Mouse (Mus musculus) intestine, embryonic 14.5 days (tissue): ENCODE data around the gene A530084C06Rik. TPM values are rescaled to one million over a fixed set of nuclear protein-coding genes. Genes with fewer than 3 reads are reported as not detected.

Source experiments
- ATAC-seq: fragments of 200-750 bp; cut with Nextera tagmentation; replicated peaks from 2 replicates; pipeline ENCODE4 v1.8.0; 2017; ENCODE audit warnings: low read depth, moderate number of reproducible peaks, moderate TSS enrichment, moderate library complexity; ENCODE audit not compliant: low FRiP score, low TSS enrichment
- DNase-seq: peaks from one replicate; pipeline ENCODE4 v3.0.0-alpha.2; 2018; ENCODE audit warnings: low spot score
- H3K27ac ChIP-seq: fragments of 300-500 bp; sonication (generic); 2 replicates; pipeline ENCODE4 v1.5.1; 2014; ENCODE audit warnings: low read depth, mild to moderate bottlenecking, control low read depth
- H3K27me3 ChIP-seq: fragments of 300-500 bp; sonication (generic); replicated peaks from 2 replicates; pipeline ENCODE4 v1.6.1; 2014; ENCODE audit warnings: low read length, control low read depth; ENCODE audit not compliant: control insufficient read depth, insufficient read depth
- H3K36me3 ChIP-seq: fragments of 300-500 bp; sonication (generic); 2 replicates; pipeline ENCODE4 v1.6.1; 2014; ENCODE audit warnings: low read length, control low read depth; ENCODE audit not compliant: control insufficient read depth, insufficient read depth
- H3K4me1 ChIP-seq: fragments of 300-500 bp; sonication (generic); replicated peaks from 2 replicates; pipeline ENCODE4 v1.6.1; 2014; ENCODE audit warnings: low read length, control low read depth, mixed read lengths; ENCODE audit not compliant: control insufficient read depth, insufficient read depth
- H3K4me2 ChIP-seq: fragments of 300-500 bp; sonication (generic); 2 replicates; pipeline ENCODE4 v1.6.1; 2014; ENCODE audit warnings: low read length
- H3K4me3 ChIP-seq: fragments of 300-500 bp; sonication (generic); 2 replicates; pipeline ENCODE4 v1.5.1; 2014; ENCODE audit warnings: low read depth, low read length, control low read depth, mixed read lengths
- H3K9ac ChIP-seq: fragments of 300-500 bp; sonication (generic); 2 replicates; pipeline ENCODE4 v1.6.1; 2014; ENCODE audit warnings: mild to moderate bottlenecking, low read length
- H3K9me3 ChIP-seq: fragments of 300-500 bp; sonication (generic); 2 replicates; pipeline ENCODE4 v1.6.1; 2016; ENCODE audit warnings: low read length, control low read depth; ENCODE audit not compliant: control insufficient read depth
- WGBS: fragments of 180-500 bp; shearing (Covaris S2); extraction: QIAGEN DNeasy Blood & Tissue Kit; methylation state at CpG from one replicate; pipeline ENCODE4 v1.1.7; 2014; 5-methylcytosine and 5-hydroxymethylcytosine counted together
- polyA plus RNA-seq: library from polyadenylated mRNA; unstranded; fragments of >200 nt; fragmentation: Nextera tagmentation; extraction: Ambion mirVana; gene quantifications from 2 replicates; pipeline ENCODE4 v1.2.1, GENCODE M21; 2014

Gene A530084C06Rik
- polyA plus RNA-seq, 1 experiment from 2014 or later = not detected

DNA sequence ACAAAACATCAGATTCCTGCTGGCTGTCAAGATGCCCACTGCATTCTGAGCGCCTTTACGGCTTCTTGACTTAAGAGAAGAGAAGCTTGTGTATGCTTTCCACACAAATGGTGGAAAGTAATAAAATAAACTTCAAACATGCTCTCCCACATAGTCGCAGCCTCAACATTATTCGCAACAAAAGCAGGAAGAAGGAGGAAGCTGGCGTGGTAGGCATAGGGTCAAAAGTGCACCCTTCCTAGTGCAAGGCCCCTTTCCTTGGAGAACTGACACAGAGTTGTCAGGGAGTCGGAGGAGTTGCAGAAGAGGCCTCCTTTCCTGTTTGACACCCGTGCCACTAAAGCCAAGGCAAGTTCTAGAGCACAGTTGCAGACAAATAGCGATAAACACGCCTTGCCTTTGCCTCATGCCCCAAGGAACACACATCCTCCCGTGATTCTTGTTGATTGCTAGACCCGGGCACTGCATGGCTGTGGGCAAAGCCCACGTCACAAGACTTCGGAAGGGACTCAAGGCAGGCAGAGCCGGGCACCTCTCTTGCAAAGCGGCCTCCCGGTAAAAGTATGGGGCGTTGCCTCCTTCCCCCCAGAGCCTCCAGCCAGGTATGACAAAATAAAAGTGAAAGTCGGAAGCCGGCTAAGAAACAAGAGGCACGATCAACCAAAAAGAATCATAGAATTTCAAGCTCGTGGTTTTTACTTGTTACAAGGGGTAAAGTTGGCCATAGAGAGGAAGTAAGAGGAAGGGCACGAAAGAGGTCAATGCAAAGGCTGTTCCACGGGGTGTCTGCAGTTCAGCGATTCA is 2.0 kb downstream of the A530084C06Rik start:
- 19% methylated on average over 24 of the region's 24 CpGs for WGBS
- H3K4me1 ChIP-seq = peaks cover 18% of the 10 kb centered on the region
- H3K27ac ChIP-seq = no peak overlapping the region
- peaks cover 71% of the 10 kb centered on the region for H3K27me3 ChIP-seq
- H3K4me3 ChIP-seq = peak overlapping the region; percentile 58
- no peak for ATAC-seq
- DNase-seq = peak; percentile 65
- no peaks in the 10 kb centered on the region for H3K9me3 ChIP-seq
- H3K4me2 ChIP-seq = peak overlapping the region; percentile 100
- no peaks in the 10 kb centered on the region for H3K36me3 ChIP-seq
- no peak overlapping the region for H3K9ac ChIP-seq

DNA sequence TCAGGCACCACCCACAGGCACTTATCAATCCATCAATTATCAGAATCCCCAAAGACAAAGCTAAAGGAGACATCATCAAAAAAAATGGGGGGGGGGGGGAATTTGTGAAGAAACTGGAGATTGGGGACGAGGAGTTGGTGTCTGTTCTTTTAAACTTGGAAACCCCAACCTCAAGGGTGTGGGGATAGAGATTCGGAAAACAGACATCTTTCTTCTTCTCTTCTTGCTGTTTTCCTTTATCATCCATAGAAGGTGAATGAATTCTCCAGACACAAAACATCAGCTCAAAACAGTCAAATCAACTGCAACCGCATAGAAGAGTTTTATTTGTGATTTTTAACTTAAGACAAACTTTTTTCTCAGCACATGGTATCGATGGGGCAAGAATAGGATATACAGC is 3.3 kb downstream of the A530084C06Rik start, which contains the start of gene Foxq1:
TSS of gene Foxq1 (plus strand) at position 301 of the 400 bp plus-strand sequence.
- H3K9me3 ChIP-seq = no peaks in the 10 kb centered on the region
- 89% methylated on average over 4 of the region's 4 CpGs for WGBS
- H3K27me3 ChIP-seq = peaks cover 60% of the 10 kb centered on the region
- no peak within 1 kb of the TSS for H3K27ac ChIP-seq
- no peaks in the 10 kb centered on the region for H3K36me3 ChIP-seq
- no peak within 1 kb of the TSS for H3K9ac ChIP-seq
- H3K4me2 ChIP-seq = peak within 1 kb of the TSS; percentile 100; the same call in 1 of the 2 replicates
- H3K4me1 ChIP-seq = peaks cover 18% of the 10 kb centered on the region
- ATAC-seq = no peak
- DNase-seq = no peak
- H3K4me3 ChIP-seq = no peak within 1 kb of the TSS

DNA sequence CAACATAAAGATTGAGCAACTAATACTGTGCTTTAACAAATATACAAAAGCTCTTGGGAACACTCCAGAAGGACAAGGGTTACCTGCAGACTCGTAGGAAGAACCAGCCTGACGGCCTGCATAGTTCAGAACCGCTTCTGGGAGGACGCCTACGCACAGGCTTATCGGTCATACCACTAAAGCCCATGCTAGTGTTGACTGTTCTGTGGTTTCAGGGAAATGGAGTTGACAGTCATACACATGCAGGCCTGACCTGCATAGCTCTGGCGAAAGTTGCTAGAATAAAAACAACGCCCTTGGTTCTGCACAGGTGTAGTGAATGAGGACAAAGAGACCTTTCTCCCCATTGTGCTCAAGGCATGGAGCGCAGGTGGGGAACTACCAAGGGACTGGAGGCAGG is 11.5 kb downstream of the A530084C06Rik start:
- H3K27ac ChIP-seq = no peak overlapping the region
- no peaks in the 10 kb centered on the region for H3K27me3 ChIP-seq
- ATAC-seq = no peak
- no peak overlapping the region for H3K4me3 ChIP-seq
- H3K9ac ChIP-seq = no peak overlapping the region
- no peaks in the 10 kb centered on the region for H3K9me3 ChIP-seq
- no peak overlapping the region for H3K4me2 ChIP-seq
- no peak for DNase-seq
- no peaks in the 10 kb centered on the region for H3K4me1 ChIP-seq
- H3K36me3 ChIP-seq = no peaks in the 10 kb centered on the region
- WGBS = 83% methylated on average over 9 of the region's 9 CpGs

DNA sequence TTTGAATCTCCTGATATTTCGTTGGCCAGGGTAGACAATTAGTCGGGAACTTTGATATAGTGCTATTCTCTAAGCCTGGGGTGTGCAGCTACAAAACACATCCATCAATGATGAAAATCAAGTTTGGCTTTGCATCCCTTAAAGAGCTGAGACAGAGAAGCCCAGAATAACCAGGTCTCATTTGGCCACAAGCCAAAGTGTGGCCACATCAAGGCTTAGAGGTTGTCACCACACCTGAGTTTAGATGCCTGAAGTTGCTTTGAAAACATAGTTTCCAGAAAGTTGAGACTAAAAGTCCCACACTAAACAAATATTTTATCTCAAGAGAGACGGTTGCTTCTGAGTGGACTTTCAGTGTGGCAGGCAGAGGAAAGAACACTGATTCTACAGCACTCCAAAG is 11.9 kb downstream of the A530084C06Rik start:
- no peak overlapping the region for H3K27ac ChIP-seq
- H3K27me3 ChIP-seq = no peaks in the 10 kb centered on the region
- no peaks in the 10 kb centered on the region for H3K9me3 ChIP-seq
- no peaks in the 10 kb centered on the region for H3K4me1 ChIP-seq
- no peak for DNase-seq
- 76% methylated on average over 3 of the region's 3 CpGs for WGBS
- no peak overlapping the region for H3K4me3 ChIP-seq
- no peak overlapping the region for H3K4me2 ChIP-seq
- ATAC-seq = no peak
- no peaks in the 10 kb centered on the region for H3K36me3 ChIP-seq
- no peak overlapping the region for H3K9ac ChIP-seq

DNA sequence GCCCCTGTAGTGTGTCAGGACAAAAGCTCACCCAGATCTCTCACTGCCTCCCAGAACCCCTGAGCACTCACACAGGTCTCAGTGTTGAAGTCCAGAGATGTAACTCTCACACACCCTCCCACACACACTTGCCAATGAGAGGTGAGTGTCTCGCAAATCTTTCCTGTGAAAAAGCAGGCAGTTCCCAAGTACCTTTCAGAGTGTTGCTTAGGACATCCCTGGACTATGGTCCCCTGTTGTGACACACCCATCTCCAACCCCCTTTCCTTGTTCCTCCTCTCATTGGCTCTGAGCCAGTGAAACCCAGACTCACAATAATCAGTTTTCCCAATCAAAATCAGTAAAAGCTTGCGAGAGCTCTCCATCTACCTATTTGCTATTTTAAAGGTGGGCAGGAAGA is 12.3 kb downstream of the A530084C06Rik start:
- no peak overlapping the region for H3K27ac ChIP-seq
- no peak overlapping the region for H3K4me2 ChIP-seq
- no peak overlapping the region for H3K9ac ChIP-seq
- no peak overlapping the region for H3K4me3 ChIP-seq
- WGBS = 69% methylated on average over 2 of the region's 2 CpGs
- ATAC-seq (no peak), DNase-seq (no peak)
- no peaks in the 10 kb centered on the region for H3K27me3 ChIP-seq
- no peaks in the 10 kb centered on the region for H3K9me3 ChIP-seq
- H3K4me1 ChIP-seq = no peaks in the 10 kb centered on the region
- H3K36me3 ChIP-seq = no peaks in the 10 kb centered on the region

DNA sequence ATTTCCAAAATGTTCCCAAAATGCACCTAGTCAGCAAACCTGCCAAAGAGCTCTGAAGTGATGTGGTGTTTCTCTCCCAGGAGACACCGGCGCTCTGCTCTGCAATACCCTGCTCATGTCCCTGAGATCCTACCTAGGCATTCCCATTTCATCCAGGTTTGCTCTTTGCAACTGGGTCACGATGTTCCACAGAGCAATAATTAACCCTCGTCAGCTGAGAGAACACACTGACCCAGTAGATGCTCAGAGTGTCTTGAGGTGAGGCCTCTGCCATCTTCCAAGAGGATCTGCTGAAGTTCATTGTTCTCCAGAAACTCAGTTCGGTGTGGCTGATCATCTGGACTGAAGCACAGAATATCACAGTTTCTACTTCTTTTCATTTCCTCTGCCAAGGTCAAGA is 16.1 kb downstream of the A530084C06Rik start:
- WGBS = 89% methylated on average over 5 of the region's 5 CpGs

DNA sequence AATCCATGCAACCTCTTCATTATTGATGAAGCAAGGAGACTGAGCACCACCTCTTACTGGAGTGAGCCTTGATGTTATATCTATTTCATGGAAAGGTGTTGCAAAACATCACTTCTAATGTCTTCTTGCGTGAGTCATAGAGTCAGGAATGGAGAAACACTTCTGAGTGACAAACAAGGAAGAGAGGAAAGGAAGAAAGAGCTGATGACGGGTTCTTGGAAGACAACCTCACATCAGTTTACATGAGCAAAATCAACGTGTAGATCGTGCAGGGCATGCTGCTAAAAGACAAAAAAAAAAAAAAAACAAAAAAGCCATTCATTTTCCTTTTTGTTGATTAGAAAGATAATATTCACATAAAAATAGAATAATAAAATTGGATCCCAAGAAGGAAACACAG is 24.4 kb downstream of the A530084C06Rik start:
- WGBS = 83% methylated on average over 4 of the region's 4 CpGs
- DNase-seq = no peak
- no peaks in the 10 kb centered on the region for H3K9me3 ChIP-seq
- H3K4me3 ChIP-seq = no peak overlapping the region
- no peaks in the 10 kb centered on the region for H3K4me1 ChIP-seq
- no peak overlapping the region for H3K4me2 ChIP-seq
- H3K27me3 ChIP-seq = no peaks in the 10 kb centered on the region
- H3K27ac ChIP-seq = no peak overlapping the region
- no peaks in the 10 kb centered on the region for H3K36me3 ChIP-seq
- ATAC-seq = no peak
- no peak overlapping the region for H3K9ac ChIP-seq

More for the DNA sequence above, 16.1 kb downstream of the A530084C06Rik start:
- Histone ChIP-seq H3K36me3 (no peaks in the 10 kb centered on the region), H3K9ac (no peak overlapping the region), H3K4me2 (no peak overlapping the region), H3K9me3 (no peaks in the 10 kb centered on the region), H3K27ac (no peak overlapping the region), H3K4me1 (no peaks in the 10 kb centered on the region), H3K4me3 (no peak overlapping the region), H3K27me3 (no peaks in the 10 kb centered on the region)
- DNase-seq = no peak
- no peak for ATAC-seq

DNA sequence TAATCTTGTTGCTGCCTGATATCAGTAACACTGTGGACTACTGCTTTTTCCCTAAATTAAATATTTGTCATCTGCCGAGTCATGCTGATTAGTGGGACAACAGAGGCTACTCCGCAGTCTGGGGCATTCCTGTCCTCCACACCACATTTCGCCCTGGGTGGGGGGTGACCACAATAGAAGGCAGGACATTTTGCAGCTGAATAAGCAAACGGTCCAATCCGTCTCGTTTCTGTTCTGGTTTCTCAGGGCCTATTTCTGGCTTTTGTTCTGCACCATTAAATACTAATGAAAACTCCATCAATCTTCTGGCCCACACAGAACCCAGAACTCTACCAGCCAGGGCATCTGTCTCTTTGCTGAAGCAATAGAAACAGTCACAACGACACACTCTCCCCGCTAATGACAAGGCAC is 27.5 kb downstream of the A530084C06Rik start:
- Histone ChIP-seq H3K4me3 (no peak overlapping the region), H3K4me1 (no peaks in the 10 kb centered on the region), H3K4me2 (no peak overlapping the region), H3K27me3 (no peaks in the 10 kb centered on the region), H3K9ac (no peak overlapping the region), H3K27ac (no peak overlapping the region), H3K9me3 (no peaks in the 10 kb centered on the region), H3K36me3 (no peaks in the 10 kb centered on the region)
- DNase-seq (no peak), ATAC-seq (no peak)
- WGBS = 33% methylated on average over 8 of the region's 8 CpGs

DNA sequence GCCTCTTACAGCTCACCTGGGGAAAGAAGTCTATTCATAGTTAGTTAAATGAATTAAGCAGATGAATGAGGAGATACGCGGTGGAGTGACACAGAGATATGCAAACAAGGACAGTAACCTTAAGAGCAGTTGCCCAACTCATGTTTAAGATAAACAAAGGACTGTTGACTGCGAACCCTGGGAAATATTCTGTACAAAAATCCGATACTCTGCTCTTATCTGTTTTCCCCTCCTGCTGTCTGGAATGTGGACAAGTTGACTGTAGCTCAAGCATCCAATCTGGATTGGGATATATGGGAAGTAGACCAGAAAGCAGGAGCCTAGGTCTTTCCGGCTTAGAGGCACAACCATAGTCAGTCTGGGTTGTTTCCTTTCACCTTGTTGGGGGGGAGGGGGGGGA is 27.9 kb downstream of the A530084C06Rik start:
- no peak for DNase-seq
- no peak overlapping the region for H3K9ac ChIP-seq
- H3K4me1 ChIP-seq = no peaks in the 10 kb centered on the region
- no peaks in the 10 kb centered on the region for H3K27me3 ChIP-seq
- no peak overlapping the region for H3K27ac ChIP-seq
- H3K4me3 ChIP-seq = no peak overlapping the region
- no peak for ATAC-seq
- H3K9me3 ChIP-seq = no peaks in the 10 kb centered on the region
- 70% methylated on average over 5 of the region's 5 CpGs for WGBS
- no peaks in the 10 kb centered on the region for H3K36me3 ChIP-seq
- no peak overlapping the region for H3K4me2 ChIP-seq
